Mouse (Mus musculus) MEL (cell line): ENCODE results near the gene Ddx46. TPM values are rescaled to one million over a fixed set of nuclear protein-coding genes. Genes with fewer than 3 reads are reported as not detected.

Experiments used
- DNase-seq: peaks from one replicate; pipeline ENCODE4 v3.0.0; 2011; ENCODE audit warnings: low read depth, low spot score
- H3K27ac ChIP-seq: 2 replicates; pipeline ENCODE4 v1.5.1; 2012; ENCODE audit warnings: low read depth, mild to moderate bottlenecking, control low read depth, low read length, moderate library complexity; ENCODE audit not compliant: control insufficient read depth
- H3K27me3 ChIP-seq, 2 experiments: fragments of 150-350 bp in 1 of 2; sonication (generic) in 1 of 2; 2 replicates each; pipeline ENCODE4 v1.6.1; 2012; ENCODE audit warnings: low read length in 2 of 2, mild to moderate bottlenecking in 2 of 2, improper control_type of control experiment in 1 of 2, moderate library complexity in 1 of 2; ENCODE audit not compliant: insufficient read depth in 2 of 2, control insufficient read depth in 1 of 2
- H3K36me3 ChIP-seq, 2 experiments: 2 replicates each; pipeline ENCODE4 v1.6.1; 2012 to 2014; ENCODE audit warnings: low read length in 2 of 2, improper control_type of control experiment in 1 of 2, inconsistent platforms in 1 of 2, mild to moderate bottlenecking in 1 of 2; ENCODE audit not compliant: insufficient read depth in 2 of 2, control insufficient read depth in 1 of 2
- H3K4me1 ChIP-seq, 2 experiments: fragments of 150-350 bp in 1 of 2; sonication (generic) in 1 of 2; 2 replicates each; pipeline ENCODE4 v1.6.1; 2012; ENCODE audit warnings: low read length in 2 of 2, improper control_type of control experiment in 1 of 2, mild to moderate bottlenecking in 1 of 2; ENCODE audit not compliant: insufficient read depth in 2 of 2, control insufficient read depth in 1 of 2
- H3K4me3 ChIP-seq, 2 experiments: fragments of 150-350 bp in 1 of 2; sonication (generic) in 1 of 2; 2 replicates each; pipeline ENCODE4 v1.5.1; 2012; ENCODE audit warnings: low read depth in 2 of 2, low read length in 2 of 2, mild to moderate bottlenecking in 2 of 2, moderate library complexity in 2 of 2, control low read depth in 1 of 2, improper control_type of control experiment in 1 of 2; ENCODE audit not compliant: control insufficient read depth in 1 of 2, insufficient read depth in 1 of 2
- H3K79me2 ChIP-seq: 2 replicates; pipeline ENCODE4 v1.6.1; 2012; ENCODE audit warnings: mild to moderate bottlenecking, low read length, moderate library complexity; ENCODE audit not compliant: control insufficient read depth, poor library complexity, insufficient read depth
- H3K9ac ChIP-seq: 2 replicates; pipeline ENCODE4 v1.6.1; 2012; ENCODE audit warnings: low read depth, mild to moderate bottlenecking, control low read depth, low read length, moderate library complexity; ENCODE audit not compliant: control insufficient read depth, poor library complexity, severe bottlenecking
- H3K9me3 ChIP-seq: fragments of 150-350 bp; sonication (generic); replicated peaks from 2 replicates; pipeline ENCODE4 v1.6.1; 2012; ENCODE audit warnings: mild to moderate bottlenecking, low read length, improper control_type of control experiment, moderate library complexity; ENCODE audit not compliant: insufficient read depth
- BHLHE40 ChIP-seq: IDR thresholded peaks from 2 replicates; pipeline ENCODE4 v1.6.1; 2012; ENCODE audit warnings: low read depth, mild to moderate bottlenecking, inconsistent platforms, low read length, improper control_type of control experiment, borderline replicate concordance
- CHD2 ChIP-seq: IDR thresholded peaks from 2 replicates; pipeline ENCODE4 v1.6.1; 2011; ENCODE audit warnings: low read length, improper control_type of control experiment
- CTCF ChIP-seq, 3 experiments: IDR thresholded peaks in 2 of 3; conservative IDR thresholded peaks in 1 of 3; 2 replicates each; pipeline ENCODE4 v1.5.1; 2011 to 2012; ENCODE audit warnings: low read length in 3 of 3, low read depth in 2 of 3, mild to moderate bottlenecking in 2 of 3, improper control_type of control experiment in 1 of 3, inconsistent platforms in 1 of 3, mixed read lengths in 1 of 3, moderate library complexity in 1 of 3; ENCODE audit not compliant: control insufficient read depth in 1 of 3, insufficient read depth in 1 of 3, poor library complexity in 1 of 3, severe bottlenecking in 1 of 3
- EP300 ChIP-seq, 2 experiments: IDR thresholded peaks; 2 replicates each; pipeline ENCODE4 v1.6.1; 2011; ENCODE audit warnings: improper control_type of control experiment in 2 of 2, low read length in 2 of 2, low read depth in 1 of 2, mild to moderate bottlenecking in 1 of 2
- HCFC1 ChIP-seq: IDR thresholded peaks from 2 replicates; pipeline ENCODE4 v1.6.1; 2012; ENCODE audit warnings: low read depth, mild to moderate bottlenecking, inconsistent platforms, low read length, improper control_type of control experiment, moderate library complexity
- JUND ChIP-seq: IDR thresholded peaks from 2 replicates; pipeline ENCODE4 v1.6.1; 2011; ENCODE audit warnings: low read depth, mild to moderate bottlenecking, improper control_type of control experiment, low read length
- MAFK ChIP-seq: IDR thresholded peaks from 2 replicates; pipeline ENCODE4 v1.6.1; 2011; ENCODE audit warnings: low read depth, mild to moderate bottlenecking, low read length, improper control_type of control experiment, borderline replicate concordance
- MAX ChIP-seq: IDR thresholded peaks from 2 replicates; pipeline ENCODE4 v1.6.1; 2011; ENCODE audit warnings: low read length, improper control_type of control experiment
- MAZ ChIP-seq: IDR thresholded peaks from 2 replicates; pipeline ENCODE4 v1.6.1; 2012; ENCODE audit warnings: low read depth, mild to moderate bottlenecking, inconsistent platforms, low read length, improper control_type of control experiment
- MXI1 ChIP-seq: IDR thresholded peaks from 2 replicates; pipeline ENCODE4 v1.6.1; 2011; ENCODE audit warnings: mild to moderate bottlenecking, low read depth, low read length, improper control_type of control experiment
- MYC ChIP-seq: IDR thresholded peaks from 2 replicates; pipeline ENCODE4 v1.6.1; 2011; ENCODE audit warnings: low read depth, mild to moderate bottlenecking, low read length, improper control_type of control experiment, moderate library complexity
- NELFE ChIP-seq: IDR thresholded peaks from 2 replicates; pipeline ENCODE4 v1.6.1; 2011; ENCODE audit warnings: low read depth, low read length, improper control_type of control experiment
- POLR2A ChIP-seq, 2 experiments: IDR thresholded peaks; 2 replicates each; pipeline ENCODE4 v1.6.1; 2011 to 2012; ENCODE audit warnings: low read length in 2 of 2, mild to moderate bottlenecking in 2 of 2, control low read depth in 1 of 2, improper control_type of control experiment in 1 of 2, low read depth in 1 of 2, moderate library complexity in 1 of 2; ENCODE audit not compliant: control insufficient read depth in 1 of 2, insufficient read depth in 1 of 2, poor library complexity in 1 of 2
- POLR2AphosphoS5 ChIP-seq: IDR thresholded peaks from 2 replicates; pipeline ENCODE4 v1.6.1; 2012; ENCODE audit warnings: low read depth, borderline replicate concordance, mild to moderate bottlenecking, inconsistent platforms, low read length, moderate library complexity, mixed read lengths
- RAD21 ChIP-seq: IDR thresholded peaks from 2 replicates; pipeline ENCODE4 v1.6.1; 2011; ENCODE audit warnings: mild to moderate bottlenecking, low read depth, low read length, improper control_type of control experiment
- RCOR1 ChIP-seq: IDR thresholded peaks from 2 replicates; pipeline ENCODE4 v1.6.1; 2012; ENCODE audit warnings: low read depth, mild to moderate bottlenecking, inconsistent platforms, low read length, improper control_type of control experiment
- SIN3A ChIP-seq: IDR thresholded peaks from 2 replicates; pipeline ENCODE4 v1.6.1; 2012; ENCODE audit warnings: low read length, improper control_type of control experiment, inconsistent platforms
- SMC3 ChIP-seq: IDR thresholded peaks from 2 replicates; pipeline ENCODE4 v1.6.1; 2011; ENCODE audit warnings: low read depth, low read length, improper control_type of control experiment
- USF1 ChIP-seq: IDR thresholded peaks from 2 replicates; pipeline ENCODE4 v1.6.1; 2014; ENCODE audit warnings: low read depth, mild to moderate bottlenecking, inconsistent platforms, low read length, improper control_type of control experiment, moderate library complexity
- ZC3H11A ChIP-seq: IDR thresholded peaks from 2 replicates; pipeline ENCODE4 v1.6.1; 2012; ENCODE audit warnings: low read depth, mild to moderate bottlenecking, inconsistent platforms, low read length, improper control_type of control experiment
- ZMIZ1 ChIP-seq: IDR thresholded peaks from 2 replicates; pipeline ENCODE4 v1.6.1; 2012; ENCODE audit warnings: low read depth, mild to moderate bottlenecking, inconsistent platforms, low read length, improper control_type of control experiment, moderate library complexity
- ZNF384 ChIP-seq: IDR thresholded peaks from 2 replicates; pipeline ENCODE4 v1.6.1; 2012; ENCODE audit warnings: low read depth, mild to moderate bottlenecking, inconsistent platforms, low read length, improper control_type of control experiment
- polyA plus RNA-seq, 2 experiments: library from polyadenylated mRNA; stranded (reverse) in 1 of 2; unstranded in 1 of 2; fragments of >175 nt in 1 of 2; fragments of >200 nt in 1 of 2; gene quantifications; 2 replicates each; pipeline versions ENCODE4 v1.2.1 to v1.2.4; 2012; ENCODE audit warnings: low replicate concordance in 2 of 2, low read depth in 1 of 2; ENCODE audit not compliant: insufficient read length in 2 of 2, insufficient read depth in 1 of 2, missing spikeins in 1 of 2
- total RNA-seq: library from RNA; depleted of rRNA; stranded (reverse); fragments of 300-350 nt; gene quantifications from 2 replicates; pipeline ENCODE4 v1.2.3, GENCODE M21; 2012

Gene Ddx46
- total and polyA plus RNA-seq, 3 experiments, result 58.3 to 122 (median 89.5) TPM

DNA sequence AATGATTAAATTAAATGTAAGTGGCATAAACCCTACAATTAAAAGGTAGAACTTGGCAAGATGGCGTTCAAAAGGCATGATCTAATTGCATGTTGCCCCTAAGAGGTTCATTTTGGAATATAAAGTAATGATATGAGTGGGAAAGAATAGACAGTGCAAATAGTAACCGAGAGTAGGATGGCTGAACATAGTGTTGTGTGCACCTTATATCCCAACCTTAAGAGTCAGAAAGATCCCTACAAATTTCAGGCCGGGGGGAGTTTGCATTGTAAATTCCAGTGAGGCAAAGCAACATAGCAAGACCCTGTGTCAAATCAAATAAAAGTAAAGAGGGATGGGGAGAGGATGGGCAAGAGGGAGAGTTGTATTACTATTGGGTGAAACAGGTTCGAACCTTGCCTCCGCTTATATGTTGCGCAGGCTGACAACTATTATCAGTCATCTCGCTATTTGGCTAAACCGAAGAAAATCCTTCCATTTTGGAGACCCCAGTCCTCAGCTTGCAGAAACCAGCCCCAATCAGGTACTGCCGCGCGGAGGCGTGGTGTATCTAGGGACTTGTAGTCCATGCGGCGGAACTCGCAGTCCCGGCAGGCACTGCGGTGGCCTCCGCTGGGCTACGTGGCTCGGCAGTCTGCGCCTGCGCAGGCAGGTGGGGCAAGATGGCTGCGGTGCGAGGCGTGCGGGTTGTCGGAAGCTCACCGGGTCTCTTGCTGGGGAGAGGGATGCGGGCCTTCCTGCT lies 42.1 kb upstream of the Ddx46 start (continued):
- TF ChIP-seq JUND (no peak), RAD21 (no peak), ZC3H11A (no peak), ZNF384 (no peak), POLR2A (IDR thresholded peaks at IDR 0.05; ENCODE audit: control insufficient read depth in 1 of 2, insufficient read depth in 1 of 2, low read depth in 1 of 2, low read length in 2 of 2, poor library complexity in 1 of 2) (peak; percentile 94 to 96), MAZ (no peak), MYC (peak; percentile 70; the same call in 1 of the 2 replicates), BHLHE40 (no peak), MAFK (no peak), POLR2AphosphoS5 (no peak), CHD2 (no peak), CTCF (IDR thresholded peaks at IDR 0.05 in 2 of 3, conservative IDR thresholded peaks at IDR 0.05 in 1 of 3; ENCODE audit: control insufficient read depth in 1 of 3, insufficient read depth in 1 of 3, low read depth in 2 of 3, low read length in 3 of 3, poor library complexity in 1 of 3, severe bottlenecking in 1 of 3) (no peak), MAX (peak; percentile 78), HCFC1 (peak; percentile 99), SMC3 (no peak), NELFE (peak; percentile 97), USF1 (0 out of 2 replicates have a peak, but pooled peaks have one; percentile 13), EP300 (IDR thresholded peaks at IDR 0.05; ENCODE audit: low read depth in 1 of 2, low read length in 2 of 2) (no peak), ZMIZ1 (peak; percentile 91), RCOR1 (no peak)

DNA sequence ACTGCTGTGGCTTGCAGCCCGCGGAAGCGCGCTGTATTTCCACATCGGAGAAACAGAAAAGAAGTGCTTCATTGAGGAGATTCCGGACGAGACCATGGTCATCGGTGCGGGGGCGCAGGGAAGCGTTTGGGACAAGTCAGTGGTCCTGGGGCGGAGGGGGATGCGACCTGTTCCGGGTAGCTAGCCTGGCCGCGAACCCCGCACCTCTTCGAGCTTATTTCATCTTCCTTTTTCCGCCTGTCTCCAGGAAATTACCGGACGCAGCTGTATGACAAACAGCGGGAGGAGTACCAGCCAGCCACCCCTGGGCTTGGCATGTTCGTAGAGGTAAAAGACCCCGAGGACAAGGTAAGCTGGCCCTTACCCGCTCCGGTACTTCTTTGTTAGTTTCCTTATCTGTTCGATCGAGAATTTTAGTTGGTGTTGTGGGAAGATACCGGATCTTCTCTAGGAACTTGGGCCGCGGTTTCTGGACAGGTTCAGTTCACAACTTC lies 41.5 kb upstream of the Ddx46 start:
- no peaks in the 10 kb centered on the region for H3K9me3 ChIP-seq
- TF ChIP-seq JUND (no peak), HCFC1 (no peak), SIN3A (peak; percentile 60; the same call in 1 of the 2 replicates), CHD2 (no peak), MXI1 (0 out of 2 replicates have a peak, but pooled peaks have one; percentile 31)
- TF ChIP-seq, all 39 proteins: peak for 2
- Histone ChIP-seq H3K27me3 (no peaks in the 10 kb centered on the region), H3K4me3 (peak overlapping the region; percentile 90 to 93), H3K79me2 (peaks cover 15% of the 10 kb centered on the region), H3K36me3 (peaks cover 8 to 13% of the 10 kb centered on the region in 2 experiments; a peak in 3 of 4 replicates), H3K4me1 (peaks cover 0 to 10% of the 10 kb centered on the region in 2 experiments; a peak in 1 of 4 replicates), H3K27ac (peak overlapping the region; percentile 61), H3K9ac (peak overlapping the region; percentile 91)
- no peak for DNase-seq
